Mouse (Mus musculus) stomach, embryonic 16.5 days (tissue): ENCODE measurements around the gene Mtnr1a. TPM values are rescaled to one million over a fixed set of nuclear protein-coding genes. Genes with fewer than 3 reads are reported as not detected.

ENCODE experiments used
- ATAC-seq: fragments of 200-750 bp; cut with Nextera tagmentation; 2 replicates; pipeline ENCODE4 v1.8.0; 2017; ENCODE audit warnings: moderate number of reproducible peaks, moderate TSS enrichment; ENCODE audit not compliant: insufficient read depth, low FRiP score
- H3K27ac ChIP-seq: fragments of 300-500 bp; sonication (generic); 2 replicates; pipeline ENCODE4 v1.5.1; 2014; ENCODE audit warnings: low read length
- H3K27me3 ChIP-seq: fragments of 300-500 bp; sonication (generic); 2 replicates; pipeline ENCODE4 v1.6.1; 2014; ENCODE audit warnings: low read length, control low read depth, mixed read lengths; ENCODE audit not compliant: control insufficient read depth, insufficient read depth
- H3K36me3 ChIP-seq: fragments of 300-500 bp; sonication (generic); 2 replicates; pipeline ENCODE4 v1.6.1; 2014; ENCODE audit warnings: low read length; ENCODE audit not compliant: control insufficient read depth, insufficient read depth
- H3K4me1 ChIP-seq: fragments of 300-500 bp; sonication (generic); 2 replicates; pipeline ENCODE4 v1.6.1; 2014; ENCODE audit warnings: low read length, control low read depth, mixed read lengths; ENCODE audit not compliant: control insufficient read depth, insufficient read depth
- H3K4me2 ChIP-seq: fragments of 300-500 bp; sonication (generic); 2 replicates; pipeline ENCODE4 v1.6.1; 2014; ENCODE audit warnings: low read depth, low read length, mixed read lengths
- H3K4me3 ChIP-seq: fragments of 300-500 bp; sonication (generic); replicated peaks from 2 replicates; pipeline ENCODE4 v1.5.1; 2014; ENCODE audit warnings: mild to moderate bottlenecking, low read length
- H3K9ac ChIP-seq: fragments of 300-500 bp; sonication (generic); 2 replicates; pipeline ENCODE4 v1.6.1; 2014; ENCODE audit warnings: low read length
- H3K9me3 ChIP-seq: fragments of 300-500 bp; sonication (generic); replicated peaks from 2 replicates; pipeline ENCODE4 v1.6.1; 2016; ENCODE audit warnings: low read length, control low read depth; ENCODE audit not compliant: control insufficient read depth
- WGBS: fragments of 180-500 bp; shearing (Covaris S2); extraction: QIAGEN DNeasy Blood & Tissue Kit; methylation state at CpG from one replicate; pipeline ENCODE4 v1.1.7; 2014; 5-methylcytosine and 5-hydroxymethylcytosine counted together
- polyA plus RNA-seq: library from polyadenylated mRNA; unstranded; fragments of >200 nt; fragmentation: Nextera tagmentation; extraction: Ambion mirVana; gene quantifications from 2 replicates; pipeline ENCODE4 v1.2.1, GENCODE M21; 2015

Gene Mtnr1a
- polyA plus RNA-seq, 1 experiment from 2014 or later: 0.46 TPM

GRCm38 (mm10) chr8:45070949-45071348 lies 2.0 kb downstream of the Mtnr1a start:
- H3K27ac ChIP-seq: no peak overlapping the region
- no peaks in the 10 kb centered on the region for H3K36me3 ChIP-seq
- no peak overlapping the region for H3K4me2 ChIP-seq
- H3K4me3 ChIP-seq: no peak overlapping the region
- H3K9ac ChIP-seq: no peak overlapping the region
- no peaks in the 10 kb centered on the region for H3K9me3 ChIP-seq
- 0 out of 2 replicates have a peak, but pooled peaks cover 4% of the 10 kb centered on the region for H3K4me1 ChIP-seq
- no peaks in the 10 kb centered on the region for H3K27me3 ChIP-seq
- WGBS: 87% methylated on average over 8 of the region's 8 CpGs
- no peak for ATAC-seq

DNA sequence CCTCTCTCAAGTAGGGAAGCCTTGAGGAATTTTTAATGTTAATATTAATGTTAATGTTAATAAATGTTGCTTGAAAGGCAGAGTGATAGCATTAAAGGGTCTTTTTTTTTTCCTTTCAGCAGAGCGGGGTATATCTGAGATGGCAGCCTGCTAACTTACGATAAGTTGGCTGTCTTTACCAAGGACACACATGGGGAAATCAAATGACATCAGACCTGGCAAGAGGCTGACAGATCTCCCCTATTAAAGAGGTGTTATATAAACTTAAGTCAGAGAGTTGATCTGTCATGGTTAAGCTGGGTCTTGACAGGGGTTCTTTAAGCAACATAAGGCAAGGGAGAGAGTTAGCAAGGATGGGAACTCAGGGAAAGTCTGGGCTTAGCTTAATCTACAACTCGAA lies 11.9 kb downstream of the Mtnr1a start:
- H3K27ac ChIP-seq: no peak overlapping the region
- WGBS: 67% methylated on average over 3 of the region's 3 CpGs
- ATAC-seq: no peak

GRCm38 (mm10) chr8:45093599-45093998 lies 24.7 kb downstream of the Mtnr1a start:
- H3K9ac ChIP-seq: no peak overlapping the region
- H3K27me3 ChIP-seq: no peaks in the 10 kb centered on the region
- 77% methylated on average over 3 of the region's 3 CpGs for WGBS
- no peaks in the 10 kb centered on the region for H3K9me3 ChIP-seq
- no peak overlapping the region for H3K27ac ChIP-seq
- no peaks in the 10 kb centered on the region for H3K36me3 ChIP-seq
- H3K4me2 ChIP-seq: no peak overlapping the region
- H3K4me3 ChIP-seq: no peak overlapping the region
- no peak for ATAC-seq
- H3K4me1 ChIP-seq: no peaks in the 10 kb centered on the region

More for the DNA sequence above, 11.9 kb downstream of the Mtnr1a start:
- H3K9me3 ChIP-seq: no peaks in the 10 kb centered on the region
- no peaks in the 10 kb centered on the region for H3K36me3 ChIP-seq
- no peaks in the 10 kb centered on the region for H3K27me3 ChIP-seq
- no peak overlapping the region for H3K4me3 ChIP-seq
- no peak overlapping the region for H3K9ac ChIP-seq
- H3K4me2 ChIP-seq: no peak overlapping the region
- no peaks in the 10 kb centered on the region for H3K4me1 ChIP-seq

- Histone ChIP-seq H3K4me1 (peaks cover 2% of the 10 kb centered on the region), H3K36me3 (no peaks in the 10 kb centered on the region), H3K9me3 (no peaks in the 10 kb centered on the region), H3K27ac (no peak overlapping the region), H3K4me3 (peak overlapping the region; percentile 43), H3K27me3 (peaks cover 11% of the 10 kb centered on the region), H3K9ac (no peak overlapping the region), H3K4me2 (peak overlapping the region; percentile 65)
- ATAC-seq: peak; percentile 44; the same call in 1 of the 2 replicates
- 22% methylated on average over 13 of the region's 13 CpGs for WGBS
Measured at GRCm38 (mm10) chr8:45109371-45110063, 40.6 kb downstream of the Mtnr1a start.

DNA sequence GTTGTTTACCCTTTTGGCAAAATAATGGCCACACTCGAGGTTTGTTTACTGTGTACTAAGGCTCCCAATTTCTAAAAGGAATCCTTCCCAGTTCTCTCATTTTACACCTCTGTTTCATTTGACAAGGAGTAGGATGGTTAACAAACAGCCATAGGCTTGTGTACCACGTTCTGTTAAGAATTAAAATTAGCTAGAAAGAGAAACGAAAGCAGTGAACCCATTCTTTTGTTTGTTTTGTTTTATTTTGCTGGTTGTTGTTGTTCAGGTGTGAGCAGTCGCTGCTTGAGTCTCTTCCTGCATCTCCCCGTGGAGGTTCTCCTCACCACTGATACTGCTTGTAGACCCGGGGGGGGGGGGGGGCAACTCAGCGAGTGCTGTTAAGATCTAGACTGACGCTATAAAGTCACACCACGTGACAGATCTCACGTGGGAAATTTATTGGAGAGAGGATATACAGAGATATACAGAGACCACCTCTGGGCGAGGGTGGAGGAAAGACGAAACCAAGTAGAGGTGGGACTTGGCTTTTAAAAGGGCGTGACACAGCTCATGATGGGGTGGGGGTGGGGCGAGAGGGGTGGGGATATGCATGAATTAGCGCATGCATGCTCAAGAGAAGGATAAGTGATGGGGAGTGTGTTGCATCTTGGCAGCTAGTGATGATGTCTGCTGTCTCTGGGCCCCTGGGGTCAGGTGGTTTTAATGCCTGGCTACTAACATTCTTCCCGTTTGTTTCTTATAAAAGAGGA lies 41.3 kb downstream of the Mtnr1a start:
- WGBS: 6% methylated on average over 16 of the region's 16 CpGs

DNA sequence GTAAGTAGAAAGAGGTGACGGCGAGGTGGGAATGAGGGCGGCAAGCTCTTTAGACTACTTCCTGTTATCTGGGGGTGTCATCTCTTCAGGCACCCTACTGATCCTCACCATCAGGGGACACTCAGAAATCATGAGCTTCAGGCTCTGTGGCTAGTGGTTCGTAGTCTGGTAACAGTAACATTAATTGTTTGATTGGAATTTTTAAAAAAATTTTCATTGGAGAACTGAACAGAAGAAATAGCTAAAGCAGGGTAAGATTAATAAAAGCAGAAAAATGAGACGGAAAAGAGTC lies 41.8 kb downstream of the Mtnr1a start:
- H3K4me2 ChIP-seq: peak overlapping the region; percentile 65
- H3K9me3 ChIP-seq: no peaks in the 10 kb centered on the region
- no peaks in the 10 kb centered on the region for H3K36me3 ChIP-seq
- H3K4me1 ChIP-seq: peaks cover 2% of the 10 kb centered on the region
- no peak overlapping the region for H3K27ac ChIP-seq
- no peak overlapping the region for H3K9ac ChIP-seq
- H3K4me3 ChIP-seq: no peak overlapping the region
- H3K27me3 ChIP-seq: peaks cover 11% of the 10 kb centered on the region
- ATAC-seq: no peak
- 38% methylated on average over 5 of the region's 5 CpGs for WGBS

More for the DNA sequence above, 41.3 kb downstream of the Mtnr1a start:
- Histone ChIP-seq H3K4me3 (peak overlapping the region; percentile 43), H3K9me3 (no peaks in the 10 kb centered on the region), H3K36me3 (no peaks in the 10 kb centered on the region), H3K9ac (no peak overlapping the region), H3K27me3 (peaks cover 11% of the 10 kb centered on the region), H3K4me1 (peaks cover 2% of the 10 kb centered on the region), H3K27ac (no peak overlapping the region), H3K4me2 (peak overlapping the region; percentile 65)
- no peak for ATAC-seq

GRCm38 (mm10) chr8:45111820-45112219 lies 42.9 kb downstream of the Mtnr1a start:
- peaks cover 2% of the 10 kb centered on the region for H3K4me1 ChIP-seq
- no peak overlapping the region for H3K27ac ChIP-seq
- H3K27me3 ChIP-seq: peaks cover 11% of the 10 kb centered on the region
- H3K4me2 ChIP-seq: no peak overlapping the region
- no peak overlapping the region for H3K9ac ChIP-seq
- 37% methylated on average over 5 of the region's 5 CpGs for WGBS
- H3K4me3 ChIP-seq: no peak overlapping the region
- ATAC-seq: no peak
- H3K9me3 ChIP-seq: no peaks in the 10 kb centered on the region
- H3K36me3 ChIP-seq: no peaks in the 10 kb centered on the region

DNA sequence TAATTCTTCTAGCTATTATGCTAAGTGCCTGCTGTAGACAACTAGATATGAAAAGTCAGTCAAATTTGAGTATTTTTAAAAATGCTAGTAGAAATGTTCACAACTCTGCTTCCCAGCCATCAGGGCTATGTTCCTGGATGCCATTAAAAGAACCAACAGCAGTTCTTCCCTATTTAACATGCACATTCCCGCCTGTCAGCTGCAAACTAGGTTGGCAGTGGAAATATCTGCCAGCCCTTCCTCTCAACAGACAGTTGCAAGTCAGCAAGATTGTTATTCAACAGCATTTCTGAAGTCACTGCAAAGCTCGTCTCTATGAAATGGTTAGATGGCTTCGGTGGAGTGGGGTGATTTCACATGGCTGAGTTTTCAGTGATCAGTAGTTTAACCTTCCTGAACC lies 48.7 kb downstream of the Mtnr1a start:
- no peak for ATAC-seq
- no peak overlapping the region for H3K9ac ChIP-seq
- 80% methylated on average over 3 of the region's 3 CpGs for WGBS
- H3K9me3 ChIP-seq: no peaks in the 10 kb centered on the region
- H3K4me3 ChIP-seq: no peak overlapping the region
- no peak overlapping the region for H3K4me2 ChIP-seq
- no peaks in the 10 kb centered on the region for H3K4me1 ChIP-seq
- no peak overlapping the region for H3K27ac ChIP-seq
- no peaks in the 10 kb centered on the region for H3K36me3 ChIP-seq
- H3K27me3 ChIP-seq: no peaks in the 10 kb centered on the region

- H3K4me1 ChIP-seq: no peaks in the 10 kb centered on the region
- H3K27ac ChIP-seq: no peak overlapping the region
- H3K9me3 ChIP-seq: no peaks in the 10 kb centered on the region
- ATAC-seq: no peak; the same call in 1 of the 2 replicates
- H3K27me3 ChIP-seq: no peaks in the 10 kb centered on the region
- no peak overlapping the region for H3K4me3 ChIP-seq
- H3K36me3 ChIP-seq: no peaks in the 10 kb centered on the region
- no peak overlapping the region for H3K9ac ChIP-seq
- no peak overlapping the region for H3K4me2 ChIP-seq
- WGBS: 58% methylated on average over 5 of the region's 5 CpGs
Measured at GRCm38 (mm10) chr8:45125680-45126079, 56.7 kb downstream of the Mtnr1a start.
